Mouse (Mus musculus) CH12.LX (cell line): ENCODE results near the gene Snx13. TPM values are rescaled to one million over a fixed set of nuclear protein-coding genes. Genes with fewer than 3 reads are reported as not detected.

Experiments
- DNase-seq: peaks from one replicate; pipeline ENCODE4 v3.0.0-alpha.2; 2013; ENCODE audit errors: extremely low read depth
- H3K27ac ChIP-seq: 2 replicates; pipeline ENCODE4 v1.5.1; 2012; ENCODE audit warnings: low read depth, mild to moderate bottlenecking, control low read depth, moderate library complexity; ENCODE audit not compliant: insufficient read depth
- H3K27me3 ChIP-seq: replicated peaks from 2 replicates; pipeline ENCODE3; 2012; ENCODE audit warnings: inconsistent platforms
- H3K36me3 ChIP-seq, 2 experiments: replicated peaks in 1 of 2; 2 replicates each; pipeline versions ENCODE3 to v1.6.1; 2012; ENCODE audit warnings: inconsistent platforms in 1 of 2, low read length in 1 of 2, mild to moderate bottlenecking in 1 of 2, mixed read lengths in 1 of 2, moderate library complexity in 1 of 2; ENCODE audit not compliant: control insufficient read depth in 1 of 2, insufficient read depth in 1 of 2
- H3K4me1 ChIP-seq, 2 experiments: 2 replicates each; pipeline ENCODE4 v1.6.1; 2012; ENCODE audit warnings: inconsistent platforms in 1 of 2, moderate library complexity in 1 of 2; ENCODE audit not compliant: insufficient read depth in 2 of 2, control insufficient read depth in 1 of 2
- H3K4me2 ChIP-seq: 2 replicates; pipeline ENCODE4 v1.6.1; 2012; ENCODE audit warnings: low read depth, mild to moderate bottlenecking, control low read depth; ENCODE audit not compliant: poor library complexity, insufficient read depth, severe bottlenecking
- H3K4me3 ChIP-seq, 3 experiments: fragments of 150-350 bp in 1 of 3; sonication (generic) in 1 of 3; replicated peaks in 1 of 3; 2 replicates each; pipeline versions ENCODE3 to v1.5.1; 2011 to 2012; ENCODE audit warnings: low read depth in 2 of 3, low read length in 2 of 3, mild to moderate bottlenecking in 2 of 3, moderate library complexity in 2 of 3, control low read depth in 1 of 3, improper control_type of control experiment in 1 of 3, inconsistent platforms in 1 of 3, mixed read lengths in 1 of 3; ENCODE audit not compliant: poor library complexity in 1 of 3
- H3K79me2 ChIP-seq: replicated peaks from 2 replicates; pipeline ENCODE4 v1.6.1; 2012; ENCODE audit warnings: mild to moderate bottlenecking, moderate library complexity; ENCODE audit not compliant: control insufficient read depth, poor library complexity, insufficient read depth, severe bottlenecking; ENCODE audit errors: extremely low read depth
- H3K9ac ChIP-seq: 2 replicates; pipeline ENCODE4 v1.6.1; 2012; ENCODE audit warnings: low read depth, mild to moderate bottlenecking, control low read depth, moderate library complexity; ENCODE audit not compliant: insufficient read depth
- H3K9me3 ChIP-seq: replicated peaks from 2 replicates; pipeline ENCODE3; 2012; ENCODE audit warnings: low read length, inconsistent platforms, mixed read lengths
- BHLHE40 ChIP-seq: IDR thresholded peaks from 2 replicates; pipeline ENCODE4 v1.6.1; 2011; ENCODE audit warnings: mild to moderate bottlenecking, low read depth, low read length, improper control_type of control experiment
- CHD1 ChIP-seq: IDR thresholded peaks from 2 replicates; pipeline ENCODE4 v1.6.1; 2012; ENCODE audit warnings: low read depth, low read length, improper control_type of control experiment, inconsistent platforms
- CHD2 ChIP-seq: IDR thresholded peaks from 2 replicates; pipeline ENCODE4 v1.6.1; 2011; ENCODE audit warnings: low read length, improper control_type of control experiment
- E2F4 ChIP-seq: IDR thresholded peaks from 2 replicates; pipeline ENCODE4 v1.6.1; 2011; ENCODE audit warnings: low read depth, low read length, improper control_type of control experiment; ENCODE audit not compliant: insufficient replicate concordance
- EP300 ChIP-seq: IDR thresholded peaks from 2 replicates; pipeline ENCODE4 v1.6.1; 2011; ENCODE audit warnings: low read length, improper control_type of control experiment
- ETS1 ChIP-seq: conservative IDR thresholded peaks from 2 replicates; pipeline ENCODE4 v1.6.1; 2012; ENCODE audit warnings: low read depth, mild to moderate bottlenecking, inconsistent platforms, low read length, improper control_type of control experiment, moderate library complexity
- GABPA ChIP-seq: IDR thresholded peaks from 2 replicates; pipeline ENCODE4 v1.6.1; 2012; ENCODE audit warnings: low read depth, low read length, improper control_type of control experiment, inconsistent platforms; ENCODE audit not compliant: insufficient replicate concordance
- HCFC1 ChIP-seq: IDR thresholded peaks from 2 replicates; pipeline ENCODE4 v1.6.1; 2012; ENCODE audit warnings: low read depth, mild to moderate bottlenecking, inconsistent platforms, low read length, improper control_type of control experiment
- JUN ChIP-seq: IDR thresholded peaks from 2 replicates; pipeline ENCODE4 v1.6.1; 2011; ENCODE audit warnings: low read depth, mild to moderate bottlenecking, low read length, improper control_type of control experiment, moderate library complexity; ENCODE audit not compliant: insufficient read depth
- JUND ChIP-seq: conservative IDR thresholded peaks from 2 replicates; pipeline ENCODE4 v1.6.1; 2011; ENCODE audit warnings: low read depth, low read length, improper control_type of control experiment
- KAT2A ChIP-seq: IDR thresholded peaks from 2 replicates; pipeline ENCODE4 v1.6.1; 2012; ENCODE audit warnings: low read length, improper control_type of control experiment, inconsistent platforms; ENCODE audit not compliant: insufficient replicate concordance
- MAFK ChIP-seq: IDR thresholded peaks from 2 replicates; pipeline ENCODE4 v1.6.1; 2011; ENCODE audit warnings: low read length, improper control_type of control experiment; ENCODE audit not compliant: insufficient replicate concordance
- MAX ChIP-seq: IDR thresholded peaks from 2 replicates; pipeline ENCODE4 v1.6.1; 2011; ENCODE audit warnings: low read length, improper control_type of control experiment
- MEF2A ChIP-seq: IDR thresholded peaks from 2 replicates; pipeline ENCODE4 v1.6.1; 2014; ENCODE audit warnings: low read depth, mild to moderate bottlenecking, inconsistent platforms, low read length, improper control_type of control experiment, borderline replicate concordance
- MXI1 ChIP-seq: IDR thresholded peaks from 2 replicates; pipeline ENCODE4 v1.6.1; 2011; ENCODE audit warnings: mild to moderate bottlenecking, low read depth, low read length, improper control_type of control experiment
- MYC ChIP-seq: IDR thresholded peaks from 2 replicates; pipeline ENCODE4 v1.6.1; 2011; ENCODE audit warnings: low read depth, mild to moderate bottlenecking, improper control_type of control experiment, low read length
- NRF1 ChIP-seq: IDR thresholded peaks from 2 replicates; pipeline ENCODE4 v1.6.1; 2014; ENCODE audit warnings: low read depth, mild to moderate bottlenecking, inconsistent platforms, low read length, improper control_type of control experiment, moderate library complexity
- PAX5 ChIP-seq: IDR thresholded peaks from 2 replicates; pipeline ENCODE4 v1.6.1; 2012; ENCODE audit warnings: low read length, inconsistent platforms, mixed read lengths
- POLR2AphosphoS2 ChIP-seq: IDR thresholded peaks from 2 replicates; pipeline ENCODE4 v1.6.1; 2011; ENCODE audit warnings: low read depth, low read length, improper control_type of control experiment
- RAD21 ChIP-seq: IDR thresholded peaks from 2 replicates; pipeline ENCODE4 v1.6.1; 2011; ENCODE audit warnings: low read depth, mild to moderate bottlenecking, low read length, improper control_type of control experiment, moderate library complexity
- RCOR1 ChIP-seq: conservative IDR thresholded peaks from 2 replicates; pipeline ENCODE4 v1.6.1; 2012; ENCODE audit warnings: low read depth, mild to moderate bottlenecking, inconsistent platforms, low read length, improper control_type of control experiment
- SMC3 ChIP-seq: IDR thresholded peaks from 2 replicates; pipeline ENCODE4 v1.6.1; 2011; ENCODE audit warnings: low read depth, low read length, improper control_type of control experiment
- TCF12 ChIP-seq: IDR thresholded peaks from 2 replicates; pipeline ENCODE4 v1.6.1; 2014; ENCODE audit warnings: low read depth, mild to moderate bottlenecking, inconsistent platforms, low read length, improper control_type of control experiment
- USF1 ChIP-seq: IDR thresholded peaks from 2 replicates; pipeline ENCODE4 v1.6.1; 2014; ENCODE audit warnings: low read depth, mild to moderate bottlenecking, inconsistent platforms, low read length, improper control_type of control experiment
- ZC3H11A ChIP-seq: IDR thresholded peaks from 2 replicates; pipeline ENCODE4 v1.6.1; 2012; ENCODE audit warnings: low read depth, mild to moderate bottlenecking, inconsistent platforms, low read length, improper control_type of control experiment
- ZMIZ1 ChIP-seq: IDR thresholded peaks from 2 replicates; pipeline ENCODE4 v1.6.1; 2012; ENCODE audit warnings: low read depth, mild to moderate bottlenecking, inconsistent platforms, low read length, improper control_type of control experiment
- ZNF384 ChIP-seq: IDR thresholded peaks from 2 replicates; pipeline ENCODE4 v1.6.1; 2012; ENCODE audit warnings: low read depth, low read length, improper control_type of control experiment, inconsistent platforms
- dilution Hi-C: fragments of 300-500 bp; cut with MboI; formaldehyde crosslinking; loops from 2 replicates; pipeline ENCODE4 v1.14.3; 2020; ENCODE audit warnings: low sequenced_read_pairs; ENCODE audit not compliant: extremely low pct_unique_long_range_greater_than_20kb, extremely low pct_ligation_motif_present
- in situ Hi-C: fragments of 300-500 bp; cut with MboI; formaldehyde crosslinking; loops from 3 replicates; pipeline ENCODE4 v1.14.3; 2019; ENCODE audit warnings: low sequenced_read_pairs, low pct_ligation_motif_present, low pct_unique_long_range_greater_than_20kb, mixed read lengths
- polyA plus RNA-seq: library from polyadenylated mRNA; unstranded; fragments of >175 nt; gene quantifications from 2 replicates; pipeline ENCODE4 v1.2.1, GENCODE M21; 2012; ENCODE audit warnings: low read depth; ENCODE audit not compliant: insufficient read length
- total RNA-seq, 2 experiments: library from RNA; depleted of rRNA; stranded (reverse); fragments of 300-350 nt in 1 of 2; fragments of >200 nt in 1 of 2; gene quantifications; 2 replicates each; pipeline ENCODE4 v1.2.3; 2012 to 2014

Gene Snx13
- total and polyA plus RNA-seq, 3 experiments, result 7.0 to 12.2 (median 11.4) TPM

DNA sequence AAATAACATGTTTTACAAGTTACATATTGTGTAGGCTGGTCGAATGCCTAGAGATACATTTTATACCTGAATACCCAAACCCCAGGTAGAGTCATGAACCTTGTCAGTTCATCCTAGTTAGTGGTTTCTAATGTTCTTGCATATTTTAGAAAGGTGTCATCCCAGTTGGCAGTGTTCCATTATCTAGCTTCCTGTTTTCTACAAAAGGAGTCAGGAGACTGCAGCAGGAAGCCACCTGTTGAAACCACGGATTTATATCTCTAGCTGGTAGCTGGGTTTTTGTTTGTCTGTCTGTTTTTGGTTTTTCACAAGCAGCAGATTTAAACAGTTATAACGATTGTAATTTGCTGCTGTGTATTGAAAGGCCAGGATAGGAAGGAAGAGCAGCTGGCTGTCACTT lies 76.6 kb downstream of the Snx13 start:
- dilution Hi-C loops, result no loop called here
- H3K4me3 ChIP-seq, result no peak overlapping the region
- H3K4me2 ChIP-seq, result no peak overlapping the region
- no peaks in the 10 kb centered on the region for H3K27me3 ChIP-seq
- H3K9me3 ChIP-seq, result no peaks in the 10 kb centered on the region
- H3K36me3 ChIP-seq, result peaks cover 2 to 16% of the 10 kb centered on the region in 2 experiments
- H3K79me2 ChIP-seq, result no peaks in the 10 kb centered on the region
- TF ChIP-seq MXI1 (no peak), SMC3 (no peak), BHLHE40 (no peak), CHD1 (no peak), TCF12 (no peak), EP300 (no peak), JUND (no peak), CHD2 (no peak), HCFC1 (no peak), MAX (no peak), ZNF384 (no peak), JUN (no peak), KAT2A (no peak), MAFK (no peak), USF1 (no peak), POLR2AphosphoS2 (no peak), NRF1 (no peak), RCOR1 (no peak), ETS1 (no peak), E2F4 (no peak)
- TF ChIP-seq, all 38 proteins: peak for 0
- peaks cover 0 to 11% of the 10 kb centered on the region in 2 experiments; a peak in 2 of 4 replicates for H3K4me1 ChIP-seq
- no peak overlapping the region for H3K27ac ChIP-seq
- H3K9ac ChIP-seq, result no peak overlapping the region
- in situ Hi-C loops, result no loop called here
- peak; percentile 25 for DNase-seq

DNA sequence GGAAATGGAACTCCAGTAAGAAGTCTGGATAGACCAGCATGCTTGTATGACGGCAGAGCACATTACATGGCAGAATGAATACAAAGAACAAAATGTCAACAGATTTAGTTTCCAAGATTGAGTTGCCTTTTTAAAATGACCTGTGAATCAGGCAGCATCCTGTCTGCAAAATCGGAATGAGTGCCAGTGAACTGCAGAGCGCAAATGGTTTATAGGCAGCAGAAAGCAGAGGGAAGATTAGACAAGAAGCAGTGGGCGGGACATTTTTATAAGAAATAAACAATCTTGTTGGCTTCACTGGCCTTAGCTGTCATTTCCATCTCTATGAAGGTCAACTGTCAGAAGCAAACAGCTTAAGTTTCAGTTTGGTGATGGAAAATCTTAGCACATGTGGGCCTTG lies 106.2 kb downstream of the Snx13 start:
- Histone ChIP-seq H3K4me2 (no peak overlapping the region), H3K4me3 (no peak overlapping the region), H3K36me3 (peaks cover 3 to 7% of the 10 kb centered on the region in 2 experiments), H3K27me3 (no peaks in the 10 kb centered on the region), H3K27ac (no peak overlapping the region)
- TF ChIP-seq MYC, result no peak
- no peak for TF ChIP-seq NRF1
- no peak for TF ChIP-seq PAX5
- TF ChIP-seq GABPA, result no peak
- TF ChIP-seq MAFK, result no peak
- no peak for TF ChIP-seq ZC3H11A
- no peak for TF ChIP-seq ETS1
- no peak for TF ChIP-seq CHD1
- no peak for TF ChIP-seq ZMIZ1
- TF ChIP-seq CHD2, result no peak
- TF ChIP-seq JUN, result no peak
- no peak for TF ChIP-seq MEF2A
- TF ChIP-seq USF1, result no peak
- no peak for TF ChIP-seq RAD21
- no peak for TF ChIP-seq BHLHE40
- no peak for TF ChIP-seq E2F4
- TF ChIP-seq, all 38 proteins: peak for 0
- H3K79me2 ChIP-seq, result no peaks in the 10 kb centered on the region
- dilution Hi-C loops (no loop called here), in situ Hi-C loops (no loop called here)
- no peaks in the 10 kb centered on the region for H3K9me3 ChIP-seq
- H3K9ac ChIP-seq, result no peak overlapping the region
- H3K4me1 ChIP-seq, result peaks cover 2 to 10% of the 10 kb centered on the region in 2 experiments
- no peak for DNase-seq
